ENCODE assay signal across 7 mouse cellular contexts in the genomic region with DNA sequence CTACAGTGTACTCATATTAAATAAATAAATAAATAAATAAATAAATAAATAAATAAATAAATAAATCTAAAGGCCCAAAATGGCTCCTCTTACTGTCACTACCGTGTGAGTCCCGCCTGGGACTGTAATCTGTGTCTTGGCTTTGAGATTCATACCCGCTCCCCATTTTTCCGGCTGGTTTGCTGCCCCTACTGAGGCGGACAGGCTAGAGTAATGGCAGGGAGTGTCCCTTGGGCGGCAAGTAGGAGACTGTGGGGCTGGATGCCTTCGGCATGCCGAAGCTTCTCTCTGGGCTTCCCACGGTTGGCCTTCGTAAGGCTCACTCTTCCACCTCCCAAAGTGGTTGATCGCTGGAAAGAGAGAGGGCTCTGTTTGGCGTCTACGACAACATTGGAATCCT. TPM values are rescaled to one million over a fixed set of nuclear protein-coding genes. Genes with fewer than 3 reads are reported as not detected.
"Had no signal": no experiment of that assay in that cellular context is flagged by ENCODE, and none has a peak within 500 bp of the region (broad histone marks: within the 10 kb centered on the region; RNA-seq: fewer than 3 reads in every experiment).

No protein-coding gene starts in this region.

RNA-seq across cellular contexts. Expression of gene Serinc4, which starts 24.3 kb away (rescaled TPM):
- total RNA-seq: gastrocnemius, adult 2 months; gastrocnemius, postnatal 25 days; heart, adult 18-20 months; heart, postnatal 36 days; liver, adult 2 months had no signal
- polyA plus RNA-seq: liver, embryonic 12.5 days; liver, embryonic 15.5 days had no signal
